Mouse (Mus musculus) Patski (cell line): ENCODE results near the gene Hmg20a. TPM values are rescaled to one million over a fixed set of nuclear protein-coding genes. Genes with fewer than 3 reads are reported as not detected.

ENCODE experiments used
- ATAC-seq: fragments of 100-300 bp; one replicate; pipeline ENCODE4 v1.8.0; 2021
- CTCF ChIA-PET: fragments of 350-600 bp; sonication (Branson Sonifier 250); formaldehyde crosslinking; loops from one replicate; lab custom pipeline; 2022; ENCODE audit warnings: inconsistent platforms; lab: Charles Lee
- POLR2A ChIA-PET: fragments of 350-600 bp; sonication (Branson Sonifier 250); formaldehyde crosslinking; loops from one replicate; lab custom pipeline; 2022; ENCODE audit warnings: antibody characterized with exemption, inconsistent platforms; lab: Charles Lee
- DNase-seq: peaks from one replicate; pipeline ENCODE4 v3.0.0-alpha.2; 2011; ENCODE audit warnings: low read depth, low spot score
- H3K27me3 ChIP-seq: fragments of 371-371 bp; one replicate; pipeline ENCODE4 v1.5.1; 2021
- CTCF ChIP-seq: fragments of 100-300 bp; IDR thresholded peaks from one replicate; pipeline ENCODE4 v1.5.1; 2021
- in situ Hi-C: fragments of 300-500 bp; cut with MboI; formaldehyde crosslinking; loops from 3 replicates; pipeline ENCODE4 v1.11.1; 2018; ENCODE audit warnings: low pct_unique_long_range_greater_than_20kb, mixed read lengths
- polyA plus RNA-seq: library from polyadenylated mRNA; unstranded; gene quantifications from one replicate; pipeline ENCODE4 v1.2.3, GENCODE M21; 2021

Gene Hmg20a
- polyA plus RNA-seq, 1 experiment from 2014 or later: 35.9 TPM

- POLR2A ChIA-PET: interaction anchor here (0.5 to 1.4 kb wide), 3 partner anchors 32 to 272 kb away, joined by 3 to 8 read pairs (median 3); no protein-coding TSS in a partner anchor
- in situ Hi-C loops: no loop called here
- no peak for TF ChIP-seq CTCF
- CTCF ChIA-PET: interaction anchor here (0.9 to 1.9 kb wide), 3 partner anchors 9 to 12 kb away, joined by 3 to 4 read pairs (median 4); no protein-coding TSS in a partner anchor
- no peaks in the 10 kb centered on the region for H3K27me3 ChIP-seq
- DNase-seq: no peak
- ATAC-seq: peak; percentile 78
Measured at GRCm38 (mm10) chr9:56544687-56545475, 126.5 kb downstream of the Hmg20a start.

Other genes with a start within 250 kb of the Hmg20a start
- gene Peak1, start 542 bp upstream of the Hmg20a start, polyA plus RNA-seq: 26.1 TPM